Mouse (Mus musculus): ENCODE measurements at regions not wholly inside any gene's neighbourhood (a gene's known extent, or its start where the extent isn't known, plus 50 kb on each side); places are given as distances from the start of the nearest gene placed in this dataset.

DNA sequence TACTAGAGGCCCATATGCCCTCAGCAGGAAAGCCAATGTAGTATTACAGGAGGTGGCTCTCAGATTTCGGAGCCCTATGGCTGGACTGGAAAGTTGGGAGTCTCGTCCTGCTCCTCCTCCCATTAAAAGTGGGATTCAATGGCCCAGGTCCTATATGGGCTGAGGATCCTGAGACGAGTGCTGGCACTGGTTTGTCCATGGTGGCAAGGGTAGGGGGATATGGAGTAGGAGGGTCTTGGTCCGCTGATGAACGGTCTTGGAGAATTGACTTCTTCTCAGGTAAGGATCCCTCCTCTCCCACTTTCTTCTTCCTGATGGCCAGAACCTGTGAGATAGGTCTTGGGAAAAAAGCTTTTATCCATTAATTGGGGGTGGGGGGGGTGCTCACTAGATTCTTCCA is 522.2 kb upstream of the Slc5a7 start:
- DNase-seq (ENCODE audit: low spot score in 2 of 2): no peak

DNA sequence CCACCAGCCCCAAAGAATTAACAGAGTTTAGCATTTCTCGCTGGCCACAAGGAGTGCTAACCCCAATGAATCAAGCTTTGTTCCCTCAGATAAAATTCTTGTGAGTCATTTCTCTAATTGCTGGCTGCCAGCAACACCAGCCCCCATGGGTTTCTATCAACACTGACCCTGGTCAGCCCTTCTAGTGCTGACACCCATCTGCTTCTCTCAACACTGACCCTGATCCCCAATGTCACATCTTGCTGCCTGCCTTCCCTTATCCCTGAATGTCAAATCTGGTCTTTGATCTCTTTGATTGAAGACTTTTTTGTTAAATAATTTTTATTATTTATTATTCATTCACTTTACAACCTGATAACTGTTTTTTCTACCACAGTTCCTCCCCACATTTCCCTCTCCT is 554.8 kb upstream of the Slc5a7 start:
- DNase-seq (ENCODE audit: low spot score in 2 of 2): no peak

DNA sequence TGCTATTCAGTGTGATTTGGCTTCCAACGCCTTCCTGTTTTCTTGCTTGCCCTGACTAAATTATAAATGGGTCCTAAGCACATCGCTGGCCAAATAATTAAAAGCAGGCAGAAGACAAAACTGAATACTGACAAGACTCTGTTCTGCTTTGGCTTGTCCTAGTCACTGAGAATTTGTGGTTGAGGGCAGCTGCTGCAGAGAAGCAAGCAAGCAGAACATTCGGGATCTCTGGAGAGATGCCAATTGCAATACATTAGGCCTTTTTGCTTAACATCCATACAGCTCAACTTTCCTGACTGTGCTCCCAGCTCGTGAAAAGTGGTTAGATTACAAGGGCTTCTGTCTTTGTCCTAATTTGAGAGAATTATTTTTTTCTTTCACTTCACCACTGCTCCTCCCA is 549.0 kb upstream of the St6gal2 start:
- DNase-seq (ENCODE audit: low spot score in 2 of 2): peak; percentile 10 to 14

DNA sequence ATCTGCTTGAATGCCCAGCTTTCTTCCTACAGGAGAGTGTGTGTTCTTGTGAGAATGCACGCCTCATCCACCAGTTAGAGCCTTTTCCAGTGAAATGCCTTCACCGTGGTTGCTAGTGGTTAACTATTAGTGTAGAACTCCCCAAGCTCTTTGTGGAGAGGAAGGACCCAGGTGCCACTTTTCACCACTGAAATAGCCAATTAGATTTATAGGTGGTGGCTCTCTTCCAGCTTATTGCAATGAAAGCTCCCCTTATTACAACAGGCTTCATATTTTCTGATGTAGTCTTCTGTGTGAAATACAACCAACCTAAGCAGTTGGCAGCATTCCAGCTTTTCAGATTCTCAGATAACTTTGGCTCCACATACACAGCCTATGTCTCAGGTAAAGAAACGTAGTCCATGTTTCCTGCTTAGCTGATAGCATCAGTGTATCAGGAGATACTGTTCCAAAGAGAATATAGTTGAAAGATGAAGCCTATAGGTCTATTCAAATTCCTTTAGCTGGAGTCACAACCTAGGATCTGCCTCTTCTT is 515.9 kb upstream of the St6gal2 start:
- DNase-seq (ENCODE audit: low spot score in 2 of 2): no peak

DNA sequence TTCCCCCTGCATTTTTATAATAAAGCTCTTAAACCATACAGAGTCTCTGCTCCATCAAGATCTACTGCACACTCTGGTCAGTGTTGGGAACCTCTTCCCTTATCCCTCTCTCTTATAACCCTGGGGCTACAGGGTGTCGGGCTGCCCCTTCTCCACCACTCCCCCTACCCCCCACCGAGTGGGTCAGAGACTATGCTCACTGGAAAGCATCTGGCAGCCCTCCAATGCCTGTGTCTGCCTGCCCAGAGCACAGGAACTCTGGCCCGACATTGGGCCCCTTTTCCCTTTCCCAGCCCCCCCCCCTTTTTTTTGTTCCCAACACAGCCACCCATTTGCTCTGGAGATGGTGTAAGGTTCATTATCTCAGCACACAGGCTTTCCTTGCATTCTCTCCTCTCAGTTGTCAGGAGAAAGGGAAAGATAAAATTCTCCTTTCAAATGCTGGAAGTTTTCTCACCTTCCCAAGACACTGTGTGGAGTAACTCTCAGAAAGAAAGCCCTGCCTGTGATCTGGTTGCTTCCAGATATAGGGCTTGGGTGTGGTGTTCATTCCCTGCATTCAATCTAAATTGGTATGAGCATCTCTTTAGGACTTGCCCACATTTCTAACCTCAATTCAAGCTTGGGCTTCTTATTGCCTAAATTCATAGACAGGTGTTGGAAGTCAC is 501.7 kb upstream of the St6gal2 start:
- DNase-seq (ENCODE audit: low spot score in 2 of 2): peak; percentile 4 to 12

DNA sequence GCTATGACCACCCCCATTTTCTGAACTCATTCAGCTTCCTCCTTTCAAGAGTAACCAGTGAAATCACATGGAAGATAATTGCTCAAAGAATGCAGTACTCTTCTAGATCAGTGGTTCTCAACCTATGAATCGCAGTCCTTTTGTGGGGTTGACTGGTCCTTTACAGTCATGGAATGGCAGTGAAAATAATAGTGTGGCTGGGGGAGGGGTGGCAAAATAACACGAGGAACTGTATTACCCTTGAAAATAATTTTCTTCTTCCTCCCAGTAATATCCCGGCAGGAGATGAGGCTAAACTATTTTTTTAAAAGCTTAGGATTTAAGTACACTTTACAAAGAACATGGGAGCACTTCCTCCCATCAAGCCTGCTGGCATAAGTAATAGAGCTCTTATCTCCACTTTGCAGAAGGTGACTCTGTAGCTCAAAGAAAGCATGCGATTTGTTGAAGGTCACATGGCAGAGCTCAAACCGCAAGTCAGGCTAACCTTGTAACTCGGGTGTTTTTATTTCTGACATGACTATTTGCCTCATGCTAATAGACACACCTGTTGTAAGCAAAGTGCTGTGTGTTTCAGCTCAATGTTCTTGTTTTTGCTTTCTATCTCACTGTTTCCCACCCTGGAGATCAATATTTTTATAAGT is 500.8 kb upstream of the St6gal2 start:
- no peak for DNase-seq (ENCODE audit: low spot score in 2 of 2)
